Mouse (Mus musculus) midbrain, embryonic 16.5 days (tissue): ENCODE measurements around the gene Hnrnpa0. TPM values are rescaled to one million over a fixed set of nuclear protein-coding genes. Genes with fewer than 3 reads are reported as not detected.

ENCODE experiments used
- ATAC-seq: fragments of 200-750 bp; cut with Nextera tagmentation; 2 replicates; pipeline ENCODE4 v1.8.0; 2017; ENCODE audit warnings: moderate TSS enrichment
- H3K27ac ChIP-seq: fragments of 300-500 bp; sonication (generic); 2 replicates; pipeline ENCODE4 v1.5.1; 2014; ENCODE audit warnings: mild to moderate bottlenecking, low read length, mixed read lengths
- H3K27me3 ChIP-seq: fragments of 300-500 bp; sonication (generic); 2 replicates; pipeline ENCODE4 v1.6.1; 2014; ENCODE audit warnings: low read depth, low read length, mixed read lengths; ENCODE audit not compliant: control insufficient read depth, insufficient read depth
- H3K36me3 ChIP-seq: fragments of 300-500 bp; sonication (generic); 2 replicates; pipeline ENCODE4 v1.6.1; 2014; ENCODE audit warnings: mild to moderate bottlenecking, low read length, moderate library complexity, mixed read lengths; ENCODE audit not compliant: control insufficient read depth, insufficient read depth
- H3K4me1 ChIP-seq: fragments of 300-500 bp; sonication (generic); 2 replicates; pipeline ENCODE4 v1.6.1; 2014; ENCODE audit warnings: mild to moderate bottlenecking, low read length, mixed read lengths; ENCODE audit not compliant: control insufficient read depth, insufficient read depth
- H3K4me2 ChIP-seq: fragments of 300-500 bp; sonication (generic); 2 replicates; pipeline ENCODE4 v1.6.1; 2014; ENCODE audit warnings: mild to moderate bottlenecking, low read length, mixed read lengths
- H3K4me3 ChIP-seq: fragments of 300-500 bp; sonication (generic); 2 replicates; pipeline ENCODE4 v1.5.1; 2014; ENCODE audit warnings: low read depth, mild to moderate bottlenecking, low read length, moderate library complexity, mixed read lengths
- H3K9ac ChIP-seq: fragments of 300-500 bp; sonication (generic); 2 replicates; pipeline ENCODE4 v1.6.1; 2014; ENCODE audit warnings: low read depth, low read length, mixed read lengths
- H3K9me3 ChIP-seq: fragments of 300-500 bp; sonication (generic); replicated peaks from 2 replicates; pipeline ENCODE4 v1.6.1; 2014; ENCODE audit warnings: mild to moderate bottlenecking, low read length, mixed read lengths; ENCODE audit not compliant: control insufficient read depth, poor library complexity, severe bottlenecking
- WGBS: fragments of 180-500 bp; shearing (Covaris S2); extraction: QIAGEN DNeasy Blood & Tissue Kit; methylation state at CpG from one replicate; pipeline ENCODE4 v1.1.7; 2014; 5-methylcytosine and 5-hydroxymethylcytosine counted together
- polyA plus RNA-seq: library from polyadenylated mRNA; unstranded; fragments of >200 nt; fragmentation: Nextera tagmentation; extraction: Ambion mirVana; gene quantifications from 2 replicates; pipeline ENCODE4 v1.2.1, GENCODE M21; 2015

Hnrnpa0 gene
- polyA plus RNA-seq, 1 experiment from 2014 or later = 46.5 TPM

DNA sequence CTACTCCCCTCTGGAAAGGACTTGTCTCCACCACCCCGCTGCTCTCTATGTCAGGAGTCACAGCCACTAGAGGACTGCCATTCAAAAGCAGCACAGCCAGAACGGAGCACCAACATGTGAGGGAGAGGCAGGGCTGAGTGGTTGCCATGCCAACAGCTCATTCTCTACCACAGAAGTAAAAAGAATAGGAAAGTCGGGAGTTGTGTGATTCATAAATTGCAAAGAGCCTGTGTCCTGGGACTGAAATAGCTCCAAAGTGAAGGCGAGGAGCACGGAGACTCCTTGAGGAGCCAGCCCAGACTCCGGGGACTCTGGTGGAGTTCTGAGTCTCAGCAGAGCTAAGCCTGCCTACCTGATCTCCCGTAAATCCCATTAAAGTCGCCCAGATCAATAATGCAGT, 37.7 kb downstream of the Hnrnpa0 start:
- ATAC-seq = peak; percentile 95
- WGBS = 12% methylated on average over 8 of the region's 8 CpGs
- Histone ChIP-seq H3K9me3 (no peaks in the 10 kb centered on the region), H3K27me3 (no peaks in the 10 kb centered on the region), H3K36me3 (no peaks in the 10 kb centered on the region), H3K9ac (no peak overlapping the region), H3K4me2 (peak overlapping the region; percentile 31; the same call in 1 of the 2 replicates), H3K27ac (peak overlapping the region; percentile 18), H3K4me3 (no peak overlapping the region), H3K4me1 (peaks cover 17% of the 10 kb centered on the region)

DNA sequence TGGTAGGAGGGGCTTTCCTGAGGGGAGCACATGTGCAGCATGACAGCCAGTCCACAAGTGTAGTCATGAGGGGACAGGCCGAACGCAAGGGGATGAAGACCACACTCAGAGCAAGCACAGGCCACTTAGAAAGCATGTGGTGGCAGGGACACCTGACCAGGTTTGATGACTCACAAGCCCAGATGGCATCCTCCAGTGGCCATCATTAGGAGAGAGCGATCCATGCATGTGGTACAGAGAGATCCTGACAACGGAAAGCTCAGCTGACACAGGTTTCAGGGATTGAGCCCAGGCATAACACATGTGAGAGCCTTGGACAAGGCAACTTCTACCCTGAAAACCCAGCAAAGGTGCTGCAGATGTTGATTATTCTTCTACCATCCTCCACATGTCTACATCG, 44.0 kb downstream of the Hnrnpa0 start:
- H3K4me3 ChIP-seq = no peak overlapping the region
- no peak overlapping the region for H3K4me2 ChIP-seq
- H3K9me3 ChIP-seq = no peaks in the 10 kb centered on the region
- H3K27me3 ChIP-seq = no peaks in the 10 kb centered on the region
- no peak overlapping the region for H3K9ac ChIP-seq
- 94% methylated on average over 5 of the region's 5 CpGs for WGBS
- H3K4me1 ChIP-seq = no peaks in the 10 kb centered on the region
- no peak overlapping the region for H3K27ac ChIP-seq
- ATAC-seq = no peak
- peaks cover 6% of the 10 kb centered on the region; the same call in 1 of the 2 replicates for H3K36me3 ChIP-seq

DNA sequence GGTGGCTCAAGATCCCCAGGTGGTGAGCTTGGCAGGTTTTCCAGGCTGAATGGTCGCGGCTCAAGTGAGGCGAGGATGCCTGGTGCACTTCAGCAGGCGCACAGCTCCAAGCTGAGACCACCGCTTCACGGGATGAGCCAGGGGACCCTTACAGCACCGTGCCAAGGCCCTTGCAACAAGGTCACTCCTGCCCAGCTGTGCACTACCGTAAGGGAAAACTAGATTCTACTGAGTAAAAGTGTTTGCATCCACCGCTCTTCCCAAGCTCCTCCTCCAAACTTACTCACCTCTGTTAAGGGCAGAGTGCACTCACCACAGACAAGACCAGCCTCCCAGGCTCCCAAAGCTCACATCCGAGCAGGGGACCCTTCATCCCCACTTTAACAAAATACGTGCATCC, 44.8 kb downstream of the Hnrnpa0 start:
- Histone ChIP-seq H3K9me3 (no peaks in the 10 kb centered on the region), H3K36me3 (peaks cover 6% of the 10 kb centered on the region; the same call in 1 of the 2 replicates), H3K27me3 (no peaks in the 10 kb centered on the region), H3K9ac (no peak overlapping the region), H3K27ac (no peak overlapping the region), H3K4me2 (no peak overlapping the region), H3K4me3 (no peak overlapping the region), H3K4me1 (no peaks in the 10 kb centered on the region)
- no peak for ATAC-seq
- WGBS = 80% methylated on average over 11 of the region's 11 CpGs

DNA sequence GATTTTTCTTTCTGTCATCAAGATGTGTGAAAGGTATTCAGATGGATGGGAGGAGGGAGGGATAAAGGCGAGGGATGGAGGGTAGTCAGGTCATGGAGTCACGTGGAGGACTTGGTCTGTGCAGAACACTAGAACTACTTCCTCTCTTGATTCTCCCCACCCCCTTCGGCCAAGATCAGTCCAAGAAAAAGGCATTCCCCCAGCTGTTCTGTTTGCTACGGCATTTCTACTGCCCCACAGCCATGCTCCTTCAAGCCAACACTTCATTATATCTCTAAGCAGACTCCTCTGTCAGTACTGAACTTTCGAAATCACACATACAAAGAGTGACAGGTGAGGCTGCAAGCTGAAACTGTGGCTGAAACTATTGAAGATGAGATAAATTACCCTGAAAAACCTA, 45.3 kb downstream of the Hnrnpa0 start:
- Histone ChIP-seq H3K36me3 (peaks cover 6% of the 10 kb centered on the region; the same call in 1 of the 2 replicates), H3K27ac (no peak overlapping the region), H3K4me3 (no peak overlapping the region), H3K9me3 (no peaks in the 10 kb centered on the region), H3K4me2 (no peak overlapping the region), H3K4me1 (no peaks in the 10 kb centered on the region), H3K9ac (no peak overlapping the region), H3K27me3 (no peaks in the 10 kb centered on the region)
- no peak for ATAC-seq
- 77% methylated on average over 5 of the region's 5 CpGs for WGBS

DNA sequence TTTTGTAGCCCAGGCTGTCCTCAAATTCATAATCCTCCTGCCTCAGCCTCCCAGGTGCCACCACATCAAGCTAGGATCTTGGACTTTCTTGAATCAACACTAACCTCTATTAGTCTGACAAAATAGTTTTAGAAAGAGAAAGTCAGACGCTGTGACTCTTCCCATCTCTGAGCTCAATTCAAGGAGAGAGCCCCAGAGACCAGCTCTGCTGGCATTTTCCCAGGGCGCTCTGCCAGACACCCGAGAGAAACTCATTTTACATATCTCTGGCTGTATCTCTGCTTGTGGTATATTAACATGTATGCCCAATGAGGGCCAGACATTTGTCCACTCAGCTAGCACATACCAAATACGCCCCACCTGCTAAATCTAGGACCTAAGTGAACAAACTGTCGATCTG, 50.0 kb downstream of the Hnrnpa0 start:
- no peak overlapping the region for H3K27ac ChIP-seq
- no peaks in the 10 kb centered on the region; the same call in 1 of the 2 replicates for H3K36me3 ChIP-seq
- H3K4me2 ChIP-seq = no peak overlapping the region
- ATAC-seq = no peak
- H3K27me3 ChIP-seq = no peaks in the 10 kb centered on the region
- H3K9me3 ChIP-seq = no peaks in the 10 kb centered on the region
- WGBS = 84% methylated on average over 5 of the region's 5 CpGs
- H3K4me1 ChIP-seq = no peaks in the 10 kb centered on the region
- no peak overlapping the region for H3K4me3 ChIP-seq
- no peak overlapping the region for H3K9ac ChIP-seq

Other genes starting within 250 kb of the Hnrnpa0 start
- 76.1 and 81.8 TPM in 2 replicates for gene Spock1, start 220.2 kb downstream of the Hnrnpa0 start, polyA plus RNA-seq
- gene Klhl3, start 15.0 kb downstream of the Hnrnpa0 start, polyA plus RNA-seq = 13.9 and 15.0 TPM in 2 replicates
- gene Idnk, start 29.1 kb upstream of the Hnrnpa0 start, polyA plus RNA-seq = 54.3 and 60.7 TPM in 2 replicates
- 132 and 133 TPM in 2 replicates for gene Ubqln1, start 87.1 kb upstream of the Hnrnpa0 start, polyA plus RNA-seq
- 20.4 and 22.7 TPM in 2 replicates for gene Gkap1, start 147.1 kb upstream of the Hnrnpa0 start, polyA plus RNA-seq
- 1.9 and 2.0 TPM in 2 replicates for gene Kif27, start 230.6 kb upstream of the Hnrnpa0 start, polyA plus RNA-seq